Comparison of ENCODE assay signal across 8 mouse cellular contexts in the genomic region with DNA sequence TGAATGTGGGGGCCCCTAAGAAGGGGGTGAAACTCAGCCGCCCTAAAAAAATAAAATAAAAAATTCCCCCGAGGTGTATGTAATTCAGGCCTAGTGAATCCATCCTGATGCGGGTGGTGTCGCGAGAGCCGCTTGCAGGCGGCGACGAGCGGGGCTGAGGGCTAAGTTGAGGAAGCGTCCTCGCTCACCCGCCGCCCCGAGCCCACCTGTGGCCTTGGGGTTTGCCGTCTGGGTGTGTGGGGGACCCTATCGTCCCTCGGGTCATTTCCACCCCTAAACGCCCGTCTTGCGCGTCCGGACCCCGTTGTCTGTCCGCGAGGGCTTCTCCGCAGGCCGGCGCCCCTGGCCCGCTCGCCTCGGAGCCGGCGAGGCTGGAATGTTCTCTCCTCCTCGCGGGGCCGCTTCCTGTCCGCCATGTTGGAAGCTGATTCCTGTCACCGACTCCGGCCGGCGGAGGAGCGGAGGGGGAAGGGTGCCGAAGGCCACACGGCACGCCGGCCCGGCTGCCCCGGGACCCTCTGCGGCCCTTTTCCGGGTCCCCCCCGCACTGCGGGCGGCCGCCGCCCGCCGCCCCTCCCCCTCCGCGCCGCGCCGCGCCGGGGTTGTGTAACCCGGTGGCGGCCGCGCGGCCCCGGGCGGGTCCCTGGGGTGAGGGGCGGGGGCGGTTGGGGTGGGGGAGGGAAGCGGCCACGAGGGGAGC. TPM values are rescaled to one million over a fixed set of nuclear protein-coding genes. Genes with fewer than 3 reads are reported as not detected.
DNase-seq lines count a peak whose midpoint lies in the region; ATAC-seq and TF ChIP-seq lines count a peak whose summit lies in the region.

No protein-coding gene starts in this region.

- DNase-seq in B cell, adult 2 months: peak; percentile 71 to 76
- peak; percentile 57 for DNase-seq in brain, adult 2 months (ENCODE audit: low read depth, low spot score)
- peak; percentile 84 for DNase-seq in kidney, postnatal 10 days
- DNase-seq in liver, embryonic 14.5 days (ENCODE audit: low read depth in 3 of 3, low spot score in 3 of 3): peak; percentile 28 to 49 (median 37)
- peak; percentile 86 for DNase-seq in neural tube, embryonic 10.5 days (ENCODE audit: extremely low spot score, low spot score)

- peak overlapping the region; percentile 81 for H3K4me2 ChIP-seq in heart, embryonic 13.5 days
- peak overlapping the region; percentile 76 for H3K4me2 ChIP-seq in liver, embryonic 14.5 days (ENCODE audit: low read depth)
- peak overlapping the region; percentile 61 for H3K4me2 ChIP-seq in stomach, embryonic 16.5 days (ENCODE audit: low read depth, low read length)

- H3K27me3 ChIP-seq in heart, embryonic 13.5 days (replicated peaks): no peaks in the 10 kb centered on the region
- H3K27me3 ChIP-seq in liver, embryonic 14.5 days (ENCODE audit: control insufficient read depth, insufficient read depth, low read length): no peaks in the 10 kb centered on the region
- no peaks in the 10 kb centered on the region for H3K27me3 ChIP-seq in stomach, embryonic 16.5 days (ENCODE audit: control insufficient read depth, insufficient read depth, low read length)

- TF ChIP-seq EP300 in liver, embryonic 14.5 days (IDR thresholded peaks at IDR 0.05; ENCODE audit: low read depth): no peak

- H3K4me1 ChIP-seq in heart, embryonic 13.5 days: peaks cover 22% of the 10 kb centered on the region
- peaks cover 2% of the 10 kb centered on the region in 2 experiments; a peak in 3 of 4 replicates for H3K4me1 ChIP-seq in liver, embryonic 14.5 days (replicated peaks; ENCODE audit: control insufficient read depth in 2 of 2, insufficient read depth in 2 of 2, low read length in 1 of 2)
- H3K4me1 ChIP-seq in stomach, embryonic 16.5 days (ENCODE audit: control insufficient read depth, insufficient read depth, low read length): peaks cover 7% of the 10 kb centered on the region

- peak overlapping the region; percentile 100 for H3K4me3 ChIP-seq in heart, embryonic 13.5 days
- peak overlapping the region; percentile 82 to 96 for H3K4me3 ChIP-seq in liver, embryonic 14.5 days (ENCODE audit: insufficient read depth in 1 of 2, low read depth in 2 of 2, low read length in 2 of 2)
- H3K4me3 ChIP-seq in stomach, embryonic 16.5 days (replicated peaks; ENCODE audit: low read length): peak overlapping the region; percentile 99

- ATAC-seq in erythroid progenitor cell, adult 5-6 weeks (replicated peaks; ENCODE audit: low FRiP score, poor library complexity, severe bottlenecking): 0 out of 2 replicates have a peak, but pooled peaks have one; percentile 21
- ATAC-seq in heart, embryonic 13.5 days (ENCODE audit: extremely low read depth, insufficient number of reproducible peaks, low FRiP score, low TSS enrichment): peak; percentile 62
- peak; percentile 30; the same call in 1 of the 2 replicates for ATAC-seq in liver, embryonic 14.5 days (ENCODE audit: insufficient read depth)
- peak; percentile 18; the same call in 1 of the 2 replicates for ATAC-seq in stomach, embryonic 16.5 days (ENCODE audit: insufficient read depth, low FRiP score)

- H3K27ac ChIP-seq in heart, embryonic 13.5 days (replicated peaks): peak overlapping the region; percentile 99
- peak overlapping the region; percentile 66 for H3K27ac ChIP-seq in liver, embryonic 14.5 days
- H3K27ac ChIP-seq in stomach, embryonic 16.5 days (ENCODE audit: low read length): peak overlapping the region; percentile 99

- H3K36me3 ChIP-seq in heart, embryonic 13.5 days: peaks cover 27% of the 10 kb centered on the region
- H3K36me3 ChIP-seq in liver, embryonic 14.5 days (replicated peaks; ENCODE audit: control insufficient read depth, insufficient read depth, low read depth): peaks cover 11% of the 10 kb centered on the region
- H3K36me3 ChIP-seq in stomach, embryonic 16.5 days (ENCODE audit: control insufficient read depth, insufficient read depth, low read length): peaks cover 7% of the 10 kb centered on the region; the same call in 1 of the 2 replicates

- H3K9me3 ChIP-seq in heart, embryonic 13.5 days: no peaks in the 10 kb centered on the region
- H3K9me3 ChIP-seq in liver, embryonic 14.5 days (ENCODE audit: control insufficient read depth, low read length): no peaks in the 10 kb centered on the region
- no peaks in the 10 kb centered on the region for H3K9me3 ChIP-seq in stomach, embryonic 16.5 days (replicated peaks; ENCODE audit: control insufficient read depth, low read length)

- TF ChIP-seq CTCF in liver, embryonic 14.5 days (IDR thresholded peaks at IDR 0.05; ENCODE audit: low read depth): no peak

- peak overlapping the region; percentile 99 for H3K9ac ChIP-seq in heart, embryonic 13.5 days
- H3K9ac ChIP-seq in liver, embryonic 14.5 days (replicated peaks): peak overlapping the region; percentile 98
- peak overlapping the region; percentile 93 for H3K9ac ChIP-seq in stomach, embryonic 16.5 days (ENCODE audit: low read length)

- WGBS in heart, embryonic 13.5 days: 1% methylated on average over 47 of the region's 76 CpGs
- under 1% methylated on average over 60 of the region's 76 CpGs for WGBS in liver, embryonic 14.5 days (ENCODE audit: insufficient replicate concordance)
- WGBS in stomach, embryonic 16.5 days: under 1% methylated on average over 63 of the region's 76 CpGs

RNA-seq across cellular contexts. Expression of gene Nufip2, which starts 1.0 kb away (rescaled TPM):
- 21.6 and 37.3 TPM in 2 replicates for total RNA-seq in erythroid progenitor cell, adult 5-6 weeks (2015; ENCODE audit: low replicate concordance)
- 30.0 and 42.2 TPM in 2 replicates for total RNA-seq in erythroid progenitor cell, adult 5-6 weeks (2017; ENCODE audit: low replicate concordance)
- polyA plus RNA-seq in heart, embryonic 13.5 days (2015; fragmentation: Nextera tagmentation; extraction: Ambion mirVana): 3.6 and 4.0 TPM in 2 replicates
- polyA plus RNA-seq in liver, embryonic 14.5 days (2012; rRNA removed): 5.8 and 7.6 TPM in 2 replicates
- 1.2 and 1.9 TPM in 2 replicates for polyA plus RNA-seq in liver, embryonic 14.5 days (2014; fragmentation: Nextera tagmentation; extraction: Ambion mirVana)
- polyA plus RNA-seq in stomach, embryonic 16.5 days (2015; fragmentation: Nextera tagmentation; extraction: Ambion mirVana): 3.4 and 4.2 TPM in 2 replicates

RNA-seq across cellular contexts. Expression of gene Cryba1, which starts 38.1 kb away (rescaled TPM):
- not detected in 2 replicates for total RNA-seq in erythroid progenitor cell, adult 5-6 weeks (2015; ENCODE audit: low replicate concordance)
- total RNA-seq in erythroid progenitor cell, adult 5-6 weeks (2017; ENCODE audit: low replicate concordance): not detected in 2 replicates
- 0.20 TPM in 1 of 2 replicates, not detected in the other for polyA plus RNA-seq in heart, embryonic 13.5 days (2015; fragmentation: Nextera tagmentation; extraction: Ambion mirVana)
- polyA plus RNA-seq in liver, embryonic 14.5 days (2012; rRNA removed): not detected in 2 replicates
- polyA plus RNA-seq in liver, embryonic 14.5 days (2014; fragmentation: Nextera tagmentation; extraction: Ambion mirVana): not detected in 2 replicates
- not detected in 2 replicates for polyA plus RNA-seq in stomach, embryonic 16.5 days (2015; fragmentation: Nextera tagmentation; extraction: Ambion mirVana)

Comparison
In these comparisons a context has a peak if more than half of its experiments do, and no peak if none do; other contexts are left out.
1. Peak in every context shown above with its lines: DNase-seq, ATAC-seq, H3K4me3 ChIP-seq and H3K27ac ChIP-seq.